Mouse (Mus musculus) liver, embryonic 14.5 days (tissue): ENCODE results near the gene Gimap4. TPM values are rescaled to one million over a fixed set of nuclear protein-coding genes. Genes with fewer than 3 reads are reported as not detected.

Experiments used
- ATAC-seq: fragments of 200-750 bp; cut with Nextera tagmentation; 2 replicates; pipeline ENCODE4 v1.8.0; 2017; ENCODE audit warnings: moderate number of reproducible peaks, mild to moderate bottlenecking, moderate library complexity; ENCODE audit not compliant: insufficient read depth
- DNase-seq, 3 experiments: peaks; one replicate each; pipeline ENCODE4 v3.0.0-alpha.2; 2012 to 2013; ENCODE audit warnings: low read depth in 3 of 3, low spot score in 3 of 3
- H3K27ac ChIP-seq: fragments of 300-500 bp; sonication (generic); 2 replicates; pipeline ENCODE4 v1.5.1; 2014; ENCODE audit warnings: moderate library complexity, mild to moderate bottlenecking, control low read depth, inconsistent platforms
- H3K27me3 ChIP-seq: fragments of 300-500 bp; sonication (generic); 2 replicates; pipeline ENCODE4 v1.6.1; 2014; ENCODE audit warnings: mild to moderate bottlenecking, low read length, moderate library complexity; ENCODE audit not compliant: control insufficient read depth, insufficient read depth
- H3K36me3 ChIP-seq: fragments of 300-500 bp; sonication (generic); replicated peaks from 2 replicates; pipeline ENCODE4 v1.6.1; 2014; ENCODE audit warnings: low read depth; ENCODE audit not compliant: control insufficient read depth, insufficient read depth
- H3K4me1 ChIP-seq, 2 experiments: fragments of 200-500 bp in 1 of 2; fragments of 300-500 bp in 1 of 2; sonication (generic) in 1 of 2; replicated peaks; 2 replicates each; pipeline ENCODE4 v1.6.1; 2012 to 2014; ENCODE audit warnings: antibody characterized with exemption in 1 of 2, inconsistent platforms in 1 of 2, low read length in 1 of 2; ENCODE audit not compliant: control insufficient read depth in 2 of 2, insufficient read depth in 2 of 2
- H3K4me2 ChIP-seq: fragments of 300-500 bp; sonication (generic); 2 replicates; pipeline ENCODE4 v1.6.1; 2014; ENCODE audit warnings: low read depth, mild to moderate bottlenecking, control low read depth, moderate library complexity
- H3K4me3 ChIP-seq, 2 experiments: fragments of 200-500 bp in 1 of 2; fragments of 300-500 bp in 1 of 2; sonication (generic) in 1 of 2; 2 replicates each; pipeline ENCODE4 v1.5.1; 2012 to 2014; ENCODE audit warnings: low read depth in 2 of 2, low read length in 2 of 2, mild to moderate bottlenecking in 2 of 2, control low read depth in 1 of 2, inconsistent platforms in 1 of 2, moderate library complexity in 1 of 2; ENCODE audit not compliant: insufficient read depth in 1 of 2
- H3K9ac ChIP-seq: fragments of 300-500 bp; sonication (generic); replicated peaks from 2 replicates; pipeline ENCODE4 v1.6.1; 2014; ENCODE audit warnings: mild to moderate bottlenecking, control low read depth, moderate library complexity
- H3K9me3 ChIP-seq: fragments of 300-500 bp; sonication (generic); 2 replicates; pipeline ENCODE4 v1.6.1; 2016; ENCODE audit warnings: low read length, mixed read lengths; ENCODE audit not compliant: control insufficient read depth
- CTCF ChIP-seq: IDR thresholded peaks from 2 replicates; pipeline ENCODE4 v1.5.1; 2016; ENCODE audit warnings: antibody characterized with exemption, low read depth, control low read depth
- EP300 ChIP-seq: IDR thresholded peaks from 2 replicates; pipeline ENCODE4 v1.6.1; 2016; ENCODE audit warnings: antibody characterized with exemption, low read depth
- WGBS: fragments of 180-500 bp; shearing (Covaris S2); extraction: QIAGEN DNeasy Blood & Tissue Kit; methylation state at CpG from one replicate; pipeline ENCODE4 v1.1.7; 2014; ENCODE audit not compliant: insufficient replicate concordance; 5-methylcytosine and 5-hydroxymethylcytosine counted together
- polyA plus RNA-seq, 2 experiments: library from polyadenylated mRNA; depleted of rRNA in 1 of 2; stranded (reverse) in 1 of 2; unstranded in 1 of 2; fragments of >200 nt; fragmentation: Nextera tagmentation in 1 of 2; extraction: Ambion mirVana in 1 of 2; gene quantifications; 2 replicates each; pipeline versions ENCODE4 v1.2.1 to v1.2.3; 2012 to 2014

Gene Gimap4
- polyA plus RNA-seq, 2 experiments: 6.2 to 8.3 TPM

DNA sequence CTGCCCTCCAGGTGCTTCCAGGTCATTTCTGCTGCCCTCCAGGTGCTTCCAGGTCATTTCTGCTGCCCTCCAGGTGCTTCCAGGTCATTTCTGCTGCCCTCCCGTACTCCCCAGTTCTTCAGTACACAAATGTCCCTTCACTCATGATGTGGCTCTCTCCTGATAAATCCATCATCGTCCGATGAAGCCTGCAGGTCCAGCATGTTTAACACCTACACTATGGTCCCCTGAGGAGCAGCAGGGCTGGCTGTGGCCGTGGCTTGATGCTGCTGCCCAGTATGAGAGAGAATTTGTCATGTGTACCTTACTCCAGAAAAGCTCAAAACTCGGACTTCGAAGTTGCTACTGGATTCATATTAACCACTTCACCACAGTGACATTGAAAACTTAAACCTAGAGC is 43.0 kb upstream of the Gimap4 start:
- Histone ChIP-seq H3K4me3 (no peak overlapping the region), H3K27me3 (no peaks in the 10 kb centered on the region), H3K9me3 (no peaks in the 10 kb centered on the region), H3K9ac (no peak overlapping the region), H3K27ac (no peak overlapping the region), H3K4me2 (no peak overlapping the region), H3K4me1 (0 out of 4 replicates have a peak, but pooled peaks cover 0 to 1% of the 10 kb centered on the region in 2 experiments), H3K36me3 (no peaks in the 10 kb centered on the region)
- TF ChIP-seq EP300: no peak
- no peak for TF ChIP-seq CTCF
- 55% methylated on average over 6 of the region's 6 CpGs for WGBS
- ATAC-seq (no peak), DNase-seq (no peak)

DNA sequence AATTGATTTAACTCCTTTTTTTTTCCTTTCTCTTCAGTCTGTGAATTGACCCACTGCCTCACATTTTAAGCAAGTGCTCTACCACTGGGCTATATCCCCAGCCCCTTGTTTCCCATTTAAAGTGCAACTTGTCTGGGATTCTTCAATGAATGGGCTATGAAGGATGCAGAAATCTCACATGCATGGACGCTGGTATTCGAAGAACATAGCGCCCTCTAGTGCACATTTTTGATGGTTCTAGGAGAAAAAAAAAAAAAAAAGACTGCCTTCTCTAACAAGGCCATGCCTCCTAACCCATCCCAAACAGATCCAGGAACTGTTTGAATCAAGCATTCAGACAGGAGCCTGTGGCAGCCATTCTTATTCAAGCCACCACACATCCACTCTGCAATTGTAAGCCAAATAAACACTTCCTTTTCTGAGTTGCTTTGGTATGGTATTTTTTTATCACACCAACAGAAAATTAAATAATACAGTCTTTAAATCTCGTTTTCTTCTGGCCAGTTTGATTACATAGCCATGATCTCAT is 41.5 kb upstream of the Gimap4 start:
- Histone ChIP-seq H3K4me2 (no peak overlapping the region), H3K9me3 (no peaks in the 10 kb centered on the region), H3K27me3 (no peaks in the 10 kb centered on the region), H3K9ac (no peak overlapping the region), H3K36me3 (no peaks in the 10 kb centered on the region), H3K4me3 (no peak overlapping the region), H3K27ac (no peak overlapping the region), H3K4me1 (0 out of 4 replicates have a peak, but pooled peaks cover 0 to 1% of the 10 kb centered on the region in 2 experiments)
- TF ChIP-seq CTCF (peak; percentile 49), EP300 (no peak)
- 12% methylated on average over 4 of the region's 4 CpGs for WGBS
- ATAC-seq (no peak), DNase-seq (peak; percentile 28 to 34 (median 28))

DNA sequence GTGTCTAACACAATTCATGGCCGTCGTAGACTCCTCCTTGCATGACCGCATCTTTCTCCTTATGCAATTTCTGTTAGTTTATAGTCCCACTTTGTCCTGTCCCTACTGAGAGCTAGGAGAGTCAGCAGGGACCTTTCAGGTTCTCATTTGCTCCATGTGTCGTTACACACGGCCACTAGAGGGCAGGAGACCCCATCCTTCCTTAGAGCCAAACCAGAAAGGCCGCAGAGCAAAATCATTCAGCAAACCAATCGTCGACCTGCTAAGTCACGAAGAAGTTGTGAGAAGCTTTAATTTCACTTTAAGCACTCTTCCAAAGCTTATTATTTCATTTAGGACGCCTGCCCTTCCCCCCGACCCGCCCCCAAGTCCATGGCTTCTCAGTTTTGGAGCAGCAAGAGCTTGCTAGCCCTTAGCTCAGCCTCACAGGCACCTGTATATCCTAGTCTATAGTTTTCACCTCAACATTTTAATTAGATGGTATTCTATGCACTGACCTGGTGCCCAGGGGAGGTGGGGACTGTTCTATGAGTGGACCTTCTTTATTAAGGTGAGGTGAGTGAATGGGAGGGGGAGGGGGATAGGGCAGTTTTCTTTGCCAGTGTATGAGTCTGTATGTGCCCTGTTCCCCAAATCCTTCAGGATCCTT is 38.6 kb upstream of the Gimap4 start:
- Histone ChIP-seq H3K9me3 (no peaks in the 10 kb centered on the region), H3K4me1 (0 out of 4 replicates have a peak, but pooled peaks cover 0 to 1% of the 10 kb centered on the region in 2 experiments), H3K9ac (no peak overlapping the region), H3K36me3 (no peaks in the 10 kb centered on the region), H3K4me3 (no peak overlapping the region), H3K27me3 (no peaks in the 10 kb centered on the region), H3K27ac (no peak overlapping the region), H3K4me2 (no peak overlapping the region)
- WGBS: 5% methylated on average over 12 of the region's 12 CpGs
- ATAC-seq (no peak), DNase-seq (peak; percentile 35 to 38 (median 35))
- no peak for TF ChIP-seq EP300
- TF ChIP-seq CTCF: peak; percentile 79

DNA sequence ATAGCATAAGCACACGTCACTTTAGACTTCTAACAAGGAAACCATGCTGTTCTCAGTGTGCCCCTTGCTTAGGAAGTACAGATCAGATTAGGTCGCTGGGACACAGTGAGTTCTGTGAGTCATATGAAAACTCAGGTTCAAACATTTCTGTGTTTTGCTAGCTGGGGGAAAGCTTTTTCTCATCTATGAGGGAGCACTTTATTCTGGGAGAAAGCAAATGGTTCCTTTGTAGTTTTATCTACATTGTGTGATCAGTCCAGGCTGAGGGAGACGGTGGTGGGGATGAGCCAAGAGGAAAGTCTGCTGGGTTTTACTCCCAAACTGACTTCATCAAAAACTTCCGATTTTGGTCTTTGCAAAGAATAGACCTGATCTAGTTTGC is 38.0 kb upstream of the Gimap4 start:
- Histone ChIP-seq H3K36me3 (no peaks in the 10 kb centered on the region), H3K9ac (no peak overlapping the region), H3K27me3 (no peaks in the 10 kb centered on the region), H3K9me3 (no peaks in the 10 kb centered on the region), H3K4me2 (no peak overlapping the region), H3K27ac (no peak overlapping the region), H3K4me3 (no peak overlapping the region), H3K4me1 (0 out of 4 replicates have a peak, but pooled peaks cover 0 to 1% of the 10 kb centered on the region in 2 experiments)
- ATAC-seq (no peak), DNase-seq (no peak)
- 56% methylated on average over 4 of the region's 4 CpGs for WGBS
- no peak for TF ChIP-seq EP300
- TF ChIP-seq CTCF: no peak

DNA sequence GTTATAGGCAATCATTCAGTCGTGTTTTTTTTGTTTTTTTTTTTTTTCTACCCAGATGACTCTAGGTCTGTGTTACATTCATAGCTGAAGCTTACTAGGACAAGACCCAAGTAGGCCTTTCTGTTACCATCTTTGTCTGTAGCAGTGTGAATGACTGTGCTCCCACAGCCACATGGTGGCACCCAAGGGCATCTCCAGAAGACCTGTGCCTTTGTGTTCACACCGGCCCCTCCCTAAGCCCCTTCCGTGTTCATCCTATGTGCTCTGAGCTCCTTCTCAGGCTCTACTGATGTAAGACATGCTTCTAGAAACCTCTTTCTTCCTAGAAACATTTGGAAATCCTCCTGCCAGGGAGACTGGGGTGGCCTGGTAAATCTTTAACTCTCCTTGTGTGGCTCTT is 37.4 kb upstream of the Gimap4 start, which contains the start of gene Gimap8:
TSS of gene Gimap8 (plus strand) at position 240 of the 400 bp plus-strand sequence.
- Histone ChIP-seq H3K4me1 (0 out of 4 replicates have a peak, but pooled peaks cover 0 to 1% of the 10 kb centered on the region in 2 experiments), H3K4me2 (0 out of 2 replicates have a peak within 1 kb of the TSS, but pooled peaks have one; percentile 5), H3K27me3 (no peaks in the 10 kb centered on the region), H3K9ac (no peak within 1 kb of the TSS), H3K36me3 (no peaks in the 10 kb centered on the region), H3K4me3 (no peak within 1 kb of the TSS), H3K27ac (no peak within 1 kb of the TSS), H3K9me3 (no peaks in the 10 kb centered on the region)
- no peak for TF ChIP-seq EP300
- peak; percentile 66 for TF ChIP-seq CTCF
- ATAC-seq (no peak), DNase-seq (no peak)
- WGBS: 10% methylated on average over 3 of the region's 3 CpGs
